Mouse (Mus musculus) olfactory bulb, adult 2 months (tissue): ENCODE data around the gene Cfap44.

Experiments used
- CTCF ChIP-seq: fragments of 200-500 bp; IDR thresholded peaks from 2 replicates; pipeline ENCODE4 v1.5.1; 2012; ENCODE audit warnings: low read depth, mild to moderate bottlenecking, low read length, moderate library complexity; ENCODE audit not compliant: insufficient read depth
- POLR2A ChIP-seq: fragments of 200-500 bp; IDR thresholded peaks from 2 replicates; pipeline ENCODE4 v1.6.1; 2012; ENCODE audit warnings: mild to moderate bottlenecking, low read depth, low read length, moderate library complexity; ENCODE audit not compliant: insufficient read depth

DNA sequence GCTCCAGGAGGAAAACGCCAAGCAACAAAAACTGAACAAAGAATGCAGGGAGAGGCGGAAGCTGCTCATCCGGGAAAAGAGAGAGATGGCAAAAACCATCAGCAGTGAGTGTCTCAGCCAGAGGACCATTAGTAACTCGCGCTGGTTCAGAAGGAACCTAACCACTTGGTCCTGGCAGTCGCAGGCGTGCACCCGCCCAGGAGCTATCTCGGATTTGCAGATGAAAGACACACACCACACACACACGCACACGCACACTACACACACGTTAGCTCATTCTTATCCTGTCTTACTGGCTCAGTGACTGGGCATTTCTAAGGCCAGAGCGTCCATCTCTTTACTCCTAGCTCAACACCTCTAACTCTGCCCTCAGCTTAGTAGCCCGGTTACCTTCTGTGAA, 80.7 kb downstream of the Cfap44 start:
- TF ChIP-seq CTCF (no peak), POLR2A (no peak)
